Mouse (Mus musculus) olfactory bulb, adult 2 months (tissue): ENCODE data around the gene Trmt112.

Experiments
- CTCF ChIP-seq: fragments of 200-500 bp; IDR thresholded peaks from 2 replicates; pipeline ENCODE4 v1.5.1; 2012; ENCODE audit warnings: low read depth, mild to moderate bottlenecking, low read length, moderate library complexity; ENCODE audit not compliant: insufficient read depth
- POLR2A ChIP-seq: fragments of 200-500 bp; IDR thresholded peaks from 2 replicates; pipeline ENCODE4 v1.6.1; 2012; ENCODE audit warnings: mild to moderate bottlenecking, low read depth, low read length, moderate library complexity; ENCODE audit not compliant: insufficient read depth

GRCm38 (mm10) chr19:6911101-6912074 lies 1.9 kb downstream of the Trmt112 start:
- TF ChIP-seq POLR2A, result no peak
- no peak for TF ChIP-seq CTCF
